Mouse (Mus musculus): ENCODE measurements at regions not wholly inside any gene's neighbourhood (a gene's known extent, or its start where the extent isn't known, plus 50 kb on each side); places are given as distances from the start of the nearest gene placed in this dataset.
A peak's percentile ranks its signal among the peaks of the same experiment; 100 is the strongest.

GRCm38 (mm10) chr9:67165486-67165885 is 116.3 kb upstream of the Tpm1 start:
- no peak for DNase-seq
- intact Hi-C loops (cut with DNase I): no loop called here

- DNase-seq: no peak
- intact Hi-C loops (cut with DNase I): no loop called here
These were observed 114.5 kb upstream of the Tpm1 start for GRCm38 (mm10) chr9:67163746-67164145.

- peak in 1 of 2 experiments; percentile 15 for DNase-seq
- intact Hi-C loops (cut with DNase I): no loop called here
These were observed 111.7 kb upstream of the Tpm1 start for GRCm38 (mm10) chr9:67160785-67161455.

- intact Hi-C loops (cut with DNase I): no loop called here
- no peak for DNase-seq
These were observed 111.1 kb upstream of the Tpm1 start for GRCm38 (mm10) chr9:67160350-67160749.

- DNase-seq: peak in 1 of 2 experiments; percentile 10
- intact Hi-C loops (cut with DNase I): no loop called here
These were observed 107.5 kb upstream of the Tpm1 start for GRCm38 (mm10) chr9:67156590-67157259.

GRCm38 (mm10) chr9:67154062-67154461 is 104.9 kb upstream of the Tpm1 start:
- intact Hi-C loops (cut with DNase I): no loop called here
- DNase-seq: no peak

- intact Hi-C loops (cut with DNase I): no loop called here
- DNase-seq: no peak
These were observed 104.1 kb upstream of the Tpm1 start for GRCm38 (mm10) chr9:67153333-67153732.

GRCm38 (mm10) chr9:67147656-67148055 is 98.5 kb upstream of the Tpm1 start:
- DNase-seq: no peak
- intact Hi-C loops (cut with DNase I): no loop called here

- DNase-seq: no peak
- intact Hi-C loops (cut with DNase I): no loop called here
These were observed 96.2 kb upstream of the Tpm1 start for GRCm38 (mm10) chr9:67145392-67145791.

GRCm38 (mm10) chr9:67144511-67144910 is 95.3 kb upstream of the Tpm1 start:
- intact Hi-C loops (cut with DNase I): no loop called here
- DNase-seq: peak in 1 of 2 experiments; percentile 8

GRCm38 (mm10) chr9:67140319-67140887 is 91.2 kb upstream of the Tpm1 start:
- intact Hi-C loops (cut with DNase I): no loop called here

GRCm38 (mm10) chr9:67137681-67138080 is 88.5 kb upstream of the Tpm1 start:
- intact Hi-C loops (cut with DNase I): loop anchor here (5.0 kb wide), 1 partner anchor 85 kb away; no protein-coding TSS in a partner anchor
- DNase-seq: no peak

More at GRCm38 (mm10) chr9:67140319-67140887, 91.2 kb upstream of the Tpm1 start:
- peak in 1 of 2 experiments; percentile 39 for DNase-seq

- intact Hi-C loops (cut with DNase I): loop anchor here (5.0 kb wide), 1 partner anchor 85 kb away; no protein-coding TSS in a partner anchor
- no peak for DNase-seq
These were observed 87.9 kb upstream of the Tpm1 start for GRCm38 (mm10) chr9:67137141-67137540.

GRCm38 (mm10) chr9:67136166-67136565 is 87.0 kb upstream of the Tpm1 start:
- intact Hi-C loops (cut with DNase I): loop anchor here (5.0 kb wide), 1 partner anchor 84 kb away; no protein-coding TSS in a partner anchor
- DNase-seq: no peak

GRCm38 (mm10) chr9:67134378-67134777 is 85.2 kb upstream of the Tpm1 start:
- no peak for DNase-seq
- intact Hi-C loops (cut with DNase I): no loop called here

- DNase-seq: no peak
- intact Hi-C loops (cut with DNase I): no loop called here
These were observed 83.2 kb upstream of the Tpm1 start for GRCm38 (mm10) chr9:67132370-67132769.

GRCm38 (mm10) chr9:67130730-67131440 is 81.7 kb upstream of the Tpm1 start:
- DNase-seq: no peak
- intact Hi-C loops (cut with DNase I): no loop called here

GRCm38 (mm10) chr9:67129891-67130290 is 80.7 kb upstream of the Tpm1 start:
- peak in 1 of 2 experiments; percentile 24 for DNase-seq
- intact Hi-C loops (cut with DNase I): no loop called here

GRCm38 (mm10) chr9:67129095-67129494 is 79.9 kb upstream of the Tpm1 start:
- DNase-seq: no peak
- intact Hi-C loops (cut with DNase I): no loop called here

GRCm38 (mm10) chr9:67121691-67122090 is 72.5 kb upstream of the Tpm1 start:
- intact Hi-C loops (cut with DNase I): no loop called here
- DNase-seq: no peak

All from gastrocnemius, postnatal 36 days (tissue).